Mouse (Mus musculus) layer of hippocampus, adult 9-11 months (tissue): ENCODE data around the gene Aebp2.
"Not testable (repeated sequence)": the region's sequence is repeated elsewhere in the genome, so short reads cannot be mapped to it uniquely, and the experiment has no call there.

Experiments
- DNase-seq: peaks from one replicate; pipeline ENCODE4 v3.0.0; 2022

Gene Aebp2

GRCm38 (mm10) chr6:140622391-140623225, at the start of gene Aebp2:
Gene Aebp2 (plus strand): TSS chr6:140622663.
- DNase-seq = peak; percentile 34

GRCm38 (mm10) chr6:140574943-140575342, 47.5 kb upstream of the Aebp2 start:
- no peak for DNase-seq

- no peak for DNase-seq
Observed at GRCm38 (mm10) chr6:140576133-140576532, 46.3 kb upstream of the Aebp2 start.

- no peak for DNase-seq
Observed at GRCm38 (mm10) chr6:140576961-140577821, 45.3 kb upstream of the Aebp2 start.

- no peak for DNase-seq
Observed at GRCm38 (mm10) chr6:140577822-140578170, 44.7 kb upstream of the Aebp2 start.

GRCm38 (mm10) chr6:140578985-140579384, 43.5 kb upstream of the Aebp2 start:
- DNase-seq = not testable (repeated sequence)

- DNase-seq = no peak
Observed at GRCm38 (mm10) chr6:140580170-140580569, 42.3 kb upstream of the Aebp2 start.

- no peak for DNase-seq
Observed at GRCm38 (mm10) chr6:140586714-140587259, 35.7 kb upstream of the Aebp2 start.

- no peak for DNase-seq
Observed at GRCm38 (mm10) chr6:140591331-140591730, 31.1 kb upstream of the Aebp2 start.

- no peak for DNase-seq
Observed at GRCm38 (mm10) chr6:140592713-140593112, 29.8 kb upstream of the Aebp2 start.

- peak; percentile 85 for DNase-seq
Observed at GRCm38 (mm10) chr6:140593420-140594170, 28.9 kb upstream of the Aebp2 start.

GRCm38 (mm10) chr6:140595551-140595950, 26.9 kb upstream of the Aebp2 start:
- DNase-seq = not testable (repeated sequence)

GRCm38 (mm10) chr6:140597381-140598329, 24.8 kb upstream of the Aebp2 start:
- DNase-seq = no peak

- no peak for DNase-seq
Observed at GRCm38 (mm10) chr6:140598516-140598915, 23.9 kb upstream of the Aebp2 start.

- DNase-seq = no peak
Observed at GRCm38 (mm10) chr6:140599337-140599736, 23.1 kb upstream of the Aebp2 start.

GRCm38 (mm10) chr6:140600671-140601070, 21.8 kb upstream of the Aebp2 start:
- DNase-seq = not testable (repeated sequence)

GRCm38 (mm10) chr6:140601175-140601574, 21.3 kb upstream of the Aebp2 start:
- DNase-seq = no peak

GRCm38 (mm10) chr6:140603228-140603944, 19.1 kb upstream of the Aebp2 start:
- no peak for DNase-seq

- not testable (repeated sequence) for DNase-seq
Observed at GRCm38 (mm10) chr6:140605173-140605572, 17.3 kb upstream of the Aebp2 start.

- DNase-seq = no peak
Observed at GRCm38 (mm10) chr6:140605732-140606131, 16.7 kb upstream of the Aebp2 start.

- DNase-seq = no peak
Observed at GRCm38 (mm10) chr6:140606534-140606933, 15.9 kb upstream of the Aebp2 start.
